Mouse (Mus musculus) myocyte (in vitro differentiated cells): ENCODE measurements around the gene Rps6ka2. TPM values are rescaled to one million over a fixed set of nuclear protein-coding genes. Genes with fewer than 3 reads are reported as not detected.
"Not testable (repeated sequence)": the region's sequence is repeated elsewhere in the genome, so short reads cannot be mapped to it uniquely, and the experiment has no call there.

ENCODE experiments used
- H3K27me3 ChIP-seq: one replicate; pipeline ENCODE4 v1.6.1; 2011; ENCODE audit not compliant: control insufficient read depth, insufficient read depth, insufficient read length
- H3K36me3 ChIP-seq: one replicate; pipeline ENCODE4 v1.6.1; 2011; ENCODE audit not compliant: control insufficient read depth, insufficient read depth
- H3K4me2 ChIP-seq: one replicate; pipeline ENCODE4 v1.6.1; 2011; ENCODE audit warnings: low read depth, control low read depth
- H3K4me3 ChIP-seq: one replicate; pipeline ENCODE4 v1.5.1; 2011; ENCODE audit warnings: mild to moderate bottlenecking, control low read depth, moderate library complexity
- H3K79me2 ChIP-seq: one replicate; pipeline ENCODE4 v1.6.1; 2011; ENCODE audit not compliant: control insufficient read depth, insufficient read depth
- H3ac ChIP-seq: one replicate; pipeline ENCODE4 v1.6.1; 2011; ENCODE audit not compliant: control insufficient read depth, insufficient read length
- polyA plus RNA-seq: library from polyadenylated mRNA; unstranded; fragments of >200 nt; fragmentation: generic; extraction: Trizol; gene quantifications from one replicate; pipeline ENCODE4 v1.2.1, GENCODE M21; 2012; ENCODE audit warnings: missing spikeins

Gene Rps6ka2
- polyA plus RNA-seq, 1 experiment: 56.9 TPM

- H3ac ChIP-seq, H3K4me3 ChIP-seq, H3K36me3 ChIP-seq, H3K4me2 ChIP-seq, H3K79me2 ChIP-seq, H3K27me3 ChIP-seq: not testable (repeated sequence)
These were observed 182.7 kb downstream of the Rps6ka2 start, which contains the start of gene Ttll2 for GRCm38 (mm10) chr17:7352596-7352995. Gene Ttll2 (minus strand): TSS chr17:7352696.

Other genes starting within 250 kb of the Rps6ka2 start
- 19.8 TPM for gene Rsph3b, start 221.4 kb upstream of the Rps6ka2 start, polyA plus RNA-seq
- gene Tagap1, start 209.0 kb upstream of the Rps6ka2 start, polyA plus RNA-seq: 12.2 TPM
- gene Rnaset2b, start 199.5 kb upstream of the Rps6ka2 start, polyA plus RNA-seq: 194 TPM
- not detected for gene Gm49721, start 191.2 kb upstream of the Rps6ka2 start, polyA plus RNA-seq
- gene Gm1604a, start 144.5 kb upstream of the Rps6ka2 start, polyA plus RNA-seq: not detected
- gene Tcp10a, start 154.5 kb downstream of the Rps6ka2 start, polyA plus RNA-seq: not detected
- gene Ttll2, start 182.6 kb downstream of the Rps6ka2 start, polyA plus RNA-seq: not detected
- not detected for gene Gm49630, start 201.9 kb downstream of the Rps6ka2 start, polyA plus RNA-seq
- not detected for gene Unc93a2, start 215.3 kb downstream of the Rps6ka2 start, polyA plus RNA-seq